Mouse (Mus musculus): ENCODE results near the gene Sun3.

Sun3 gene

GRCm38 (mm10) chr11:9048703-9049060, at the start of gene Sun3:
Gene Sun3, minus strand, starts transcription at chr11:9048991.
- TF ChIP-seq GATA4 (IDR thresholded peaks at IDR 0.05; ENCODE audit: insufficient replicate concordance, low read length), result no peak

- TF ChIP-seq GATA4 (IDR thresholded peaks at IDR 0.05; ENCODE audit: insufficient replicate concordance, low read length), result no peak
Observed at GRCm38 (mm10) chr11:9076444-9076843, 27.7 kb upstream of the Sun3 start.

GRCm38 (mm10) chr11:9060484-9060883, 11.7 kb upstream of the Sun3 start:
- no peak for TF ChIP-seq GATA4 (IDR thresholded peaks at IDR 0.05; ENCODE audit: insufficient replicate concordance, low read length)

GRCm38 (mm10) chr11:9060029-9060428, 11.2 kb upstream of the Sun3 start:
- TF ChIP-seq GATA4 (IDR thresholded peaks at IDR 0.05; ENCODE audit: insufficient replicate concordance, low read length), result no peak

- TF ChIP-seq GATA4 (IDR thresholded peaks at IDR 0.05; ENCODE audit: insufficient replicate concordance, low read length), result no peak
Observed at GRCm38 (mm10) chr11:9057711-9058110, 8.9 kb upstream of the Sun3 start.

GRCm38 (mm10) chr11:9056937-9057336, 8.1 kb upstream of the Sun3 start:
- no peak for TF ChIP-seq GATA4 (IDR thresholded peaks at IDR 0.05; ENCODE audit: insufficient replicate concordance, low read length)

- no peak for TF ChIP-seq GATA4 (IDR thresholded peaks at IDR 0.05; ENCODE audit: insufficient replicate concordance, low read length)
Observed at GRCm38 (mm10) chr11:9051895-9052294, 3.1 kb upstream of the Sun3 start.

GRCm38 (mm10) chr11:9050241-9050640, 1.4 kb upstream of the Sun3 start:
- no peak for TF ChIP-seq GATA4 (IDR thresholded peaks at IDR 0.05; ENCODE audit: insufficient replicate concordance, low read length)

GRCm38 (mm10) chr11:9048011-9048702, 634 bp downstream of the Sun3 start, which contains the start of gene Gm11992:
Gene Gm11992, plus strand, starts transcription at chr11:9048594.
- TF ChIP-seq GATA4 (IDR thresholded peaks at IDR 0.05; ENCODE audit: insufficient replicate concordance, low read length), result no peak

- no peak for TF ChIP-seq GATA4 (IDR thresholded peaks at IDR 0.05; ENCODE audit: insufficient replicate concordance, low read length)
Observed at GRCm38 (mm10) chr11:9047044-9047443, 1.7 kb downstream of the Sun3 start.

GRCm38 (mm10) chr11:9046546-9046945, 2.2 kb downstream of the Sun3 start:
- no peak for TF ChIP-seq GATA4 (IDR thresholded peaks at IDR 0.05; ENCODE audit: insufficient replicate concordance, low read length)

GRCm38 (mm10) chr11:9031530-9031929, 17.3 kb downstream of the Sun3 start:
- TF ChIP-seq GATA4 (IDR thresholded peaks at IDR 0.05; ENCODE audit: insufficient replicate concordance, low read length), result no peak

- TF ChIP-seq GATA4 (IDR thresholded peaks at IDR 0.05; ENCODE audit: insufficient replicate concordance, low read length), result no peak
Observed at GRCm38 (mm10) chr11:9025211-9025610, 23.6 kb downstream of the Sun3 start.

- no peak for TF ChIP-seq GATA4 (IDR thresholded peaks at IDR 0.05; ENCODE audit: insufficient replicate concordance, low read length)
Observed at GRCm38 (mm10) chr11:9024782-9025181, 24.0 kb downstream of the Sun3 start.

- TF ChIP-seq GATA4 (IDR thresholded peaks at IDR 0.05; ENCODE audit: insufficient replicate concordance, low read length), result no peak
Observed at GRCm38 (mm10) chr11:9020207-9020606, 28.6 kb downstream of the Sun3 start.

- no peak for TF ChIP-seq GATA4 (IDR thresholded peaks at IDR 0.05; ENCODE audit: insufficient replicate concordance, low read length)
Observed at GRCm38 (mm10) chr11:9018491-9019267, 30.1 kb downstream of the Sun3 start.

Measured in liver, adult (tissue).